Mouse (Mus musculus) midbrain, embryonic 10.5 days (tissue): ENCODE data around the gene Hunk. TPM values are rescaled to one million over a fixed set of nuclear protein-coding genes. Genes with fewer than 3 reads are reported as not detected.

Source experiments
- DNase-seq: peaks from one replicate; pipeline ENCODE4 v3.0.0-alpha.2; 2017; ENCODE audit warnings: low spot score
- H3K27ac ChIP-seq: fragments of 300-500 bp; sonication (generic); replicated peaks from 2 replicates; pipeline ENCODE4 v1.5.1; 2016; ENCODE audit warnings: mild to moderate bottlenecking
- H3K27me3 ChIP-seq: fragments of 300-500 bp; sonication (generic); 2 replicates; pipeline ENCODE4 v1.6.1; 2016; ENCODE audit warnings: low read depth, mild to moderate bottlenecking; ENCODE audit not compliant: poor library complexity, severe bottlenecking
- H3K36me3 ChIP-seq: fragments of 300-500 bp; sonication (generic); 2 replicates; pipeline ENCODE4 v1.6.1; 2016; ENCODE audit warnings: mild to moderate bottlenecking, moderate library complexity
- H3K4me1 ChIP-seq: fragments of 300-500 bp; sonication (generic); 2 replicates; pipeline ENCODE4 v1.6.1; 2016
- H3K4me3 ChIP-seq: fragments of 300-500 bp; sonication (generic); 2 replicates; pipeline ENCODE4 v1.5.1; 2016; ENCODE audit warnings: mild to moderate bottlenecking, moderate library complexity
- H3K9me3 ChIP-seq: fragments of 300-500 bp; sonication (generic); replicated peaks from 2 replicates; pipeline ENCODE4 v1.6.1; 2016; ENCODE audit warnings: mild to moderate bottlenecking
- WGBS: fragments of 180-500 bp; shearing (Covaris S2); methylation state at CpG from one replicate; pipeline ENCODE4 v1.1.7; 2016; 5-methylcytosine and 5-hydroxymethylcytosine counted together
- polyA plus RNA-seq: library from polyadenylated mRNA; unstranded; fragments of >200 nt; fragmentation: Nextera tagmentation; extraction: Ambion mirVana; gene quantifications from 2 replicates; pipeline ENCODE4 v1.2.1, GENCODE M21; 2016

Hunk gene
- polyA plus RNA-seq, 1 experiment from 2014 or later, result 11.8 TPM

GRCm38 (mm10) chr16:90523373-90523772 lies 137.6 kb downstream of the Hunk start:
- H3K27me3 ChIP-seq, result no peaks in the 10 kb centered on the region
- H3K4me3 ChIP-seq, result no peak overlapping the region
- DNase-seq, result no peak
- peak overlapping the region; percentile 93 for H3K27ac ChIP-seq
- WGBS, result 46% methylated on average over 6 of the region's 6 CpGs
- peaks cover 45% of the 10 kb centered on the region for H3K4me1 ChIP-seq
- H3K9me3 ChIP-seq, result peaks cover 5% of the 10 kb centered on the region; the same call in 1 of the 2 replicates
- no peaks in the 10 kb centered on the region for H3K36me3 ChIP-seq

- H3K27ac ChIP-seq, result peak overlapping the region; percentile 93
- H3K4me1 ChIP-seq, result peaks cover 42% of the 10 kb centered on the region
- no peak overlapping the region for H3K4me3 ChIP-seq
- no peak for DNase-seq
- no peaks in the 10 kb centered on the region for H3K27me3 ChIP-seq
- 95% methylated on average over 18 of the region's 18 CpGs for WGBS
- no peaks in the 10 kb centered on the region for H3K36me3 ChIP-seq
- peaks cover 5% of the 10 kb centered on the region; the same call in 1 of the 2 replicates for H3K9me3 ChIP-seq
Measured at GRCm38 (mm10) chr16:90523894-90524293, 138.1 kb downstream of the Hunk start.

GRCm38 (mm10) chr16:90524393-90524792 lies 138.6 kb downstream of the Hunk start:
- H3K4me1 ChIP-seq, result peaks cover 39% of the 10 kb centered on the region
- no peak for DNase-seq
- H3K4me3 ChIP-seq, result no peak overlapping the region
- H3K27ac ChIP-seq, result peak overlapping the region; percentile 93
- H3K9me3 ChIP-seq, result peaks cover 5% of the 10 kb centered on the region; the same call in 1 of the 2 replicates
- H3K36me3 ChIP-seq, result no peaks in the 10 kb centered on the region
- WGBS, result 97% methylated on average over 18 of the region's 18 CpGs
- H3K27me3 ChIP-seq, result no peaks in the 10 kb centered on the region

GRCm38 (mm10) chr16:90533119-90533673 lies 147.4 kb downstream of the Hunk start:
- DNase-seq, result no peak
- Histone ChIP-seq H3K27me3 (no peaks in the 10 kb centered on the region), H3K4me3 (no peak overlapping the region), H3K9me3 (no peaks in the 10 kb centered on the region), H3K27ac (no peak overlapping the region), H3K4me1 (0 out of 2 replicates have a peak, but pooled peaks cover 4% of the 10 kb centered on the region), H3K36me3 (no peaks in the 10 kb centered on the region)
- 70% methylated on average over 10 of the region's 10 CpGs for WGBS

GRCm38 (mm10) chr16:90534591-90534990 lies 148.8 kb downstream of the Hunk start:
- 95% methylated on average over 8 of the region's 8 CpGs for WGBS
- Histone ChIP-seq H3K27ac (no peak overlapping the region), H3K36me3 (no peaks in the 10 kb centered on the region), H3K27me3 (no peaks in the 10 kb centered on the region), H3K4me1 (0 out of 2 replicates have a peak, but pooled peaks cover 7% of the 10 kb centered on the region), H3K9me3 (no peaks in the 10 kb centered on the region), H3K4me3 (no peak overlapping the region)
- DNase-seq, result no peak

- DNase-seq, result no peak
- Histone ChIP-seq H3K4me3 (no peak overlapping the region), H3K9me3 (no peaks in the 10 kb centered on the region), H3K27me3 (no peaks in the 10 kb centered on the region), H3K36me3 (no peaks in the 10 kb centered on the region), H3K27ac (no peak overlapping the region), H3K4me1 (peaks cover 6% of the 10 kb centered on the region; the same call in 1 of the 2 replicates)
- WGBS, result 87% methylated on average over 5 of the region's 5 CpGs
Measured at GRCm38 (mm10) chr16:90538926-90539325, 153.1 kb downstream of the Hunk start.

GRCm38 (mm10) chr16:90541191-90541590 lies 155.4 kb downstream of the Hunk start:
- no peaks in the 10 kb centered on the region for H3K9me3 ChIP-seq
- peaks cover 19% of the 10 kb centered on the region for H3K4me1 ChIP-seq
- H3K27me3 ChIP-seq, result no peaks in the 10 kb centered on the region
- H3K36me3 ChIP-seq, result no peaks in the 10 kb centered on the region
- H3K4me3 ChIP-seq, result no peak overlapping the region
- H3K27ac ChIP-seq, result no peak overlapping the region
- DNase-seq, result no peak
- 78% methylated on average over 2 of the region's 2 CpGs for WGBS

GRCm38 (mm10) chr16:90542383-90542782 lies 156.6 kb downstream of the Hunk start:
- DNase-seq, result no peak
- no peak overlapping the region for H3K27ac ChIP-seq
- no peak overlapping the region for H3K4me3 ChIP-seq
- no peaks in the 10 kb centered on the region for H3K27me3 ChIP-seq
- peaks cover 19% of the 10 kb centered on the region for H3K4me1 ChIP-seq
- 76% methylated on average over 10 of the region's 10 CpGs for WGBS
- no peaks in the 10 kb centered on the region for H3K9me3 ChIP-seq
- no peaks in the 10 kb centered on the region for H3K36me3 ChIP-seq

GRCm38 (mm10) chr16:90544175-90544574 lies 158.4 kb downstream of the Hunk start:
- H3K4me1 ChIP-seq, result peaks cover 17% of the 10 kb centered on the region
- no peak overlapping the region for H3K4me3 ChIP-seq
- WGBS, result 85% methylated on average over 9 of the region's 9 CpGs
- H3K36me3 ChIP-seq, result no peaks in the 10 kb centered on the region
- no peaks in the 10 kb centered on the region for H3K27me3 ChIP-seq
- no peak overlapping the region for H3K27ac ChIP-seq
- DNase-seq, result no peak
- no peaks in the 10 kb centered on the region for H3K9me3 ChIP-seq

GRCm38 (mm10) chr16:90545509-90545908 lies 159.7 kb downstream of the Hunk start:
- H3K9me3 ChIP-seq, result no peaks in the 10 kb centered on the region
- WGBS, result 43% methylated on average over 3 of the region's 3 CpGs
- H3K27ac ChIP-seq, result no peak overlapping the region
- H3K27me3 ChIP-seq, result no peaks in the 10 kb centered on the region
- DNase-seq, result no peak
- peaks cover 22% of the 10 kb centered on the region for H3K4me1 ChIP-seq
- H3K4me3 ChIP-seq, result no peak overlapping the region
- no peaks in the 10 kb centered on the region for H3K36me3 ChIP-seq

GRCm38 (mm10) chr16:90546591-90546990 lies 160.8 kb downstream of the Hunk start:
- Histone ChIP-seq H3K27ac (no peak overlapping the region), H3K9me3 (no peaks in the 10 kb centered on the region), H3K36me3 (no peaks in the 10 kb centered on the region), H3K27me3 (no peaks in the 10 kb centered on the region), H3K4me1 (peaks cover 22% of the 10 kb centered on the region), H3K4me3 (no peak overlapping the region)
- no peak for DNase-seq
- 93% methylated on average over 3 of the region's 3 CpGs for WGBS

- H3K27ac ChIP-seq, result no peak overlapping the region
- H3K4me1 ChIP-seq, result peaks cover 19% of the 10 kb centered on the region
- DNase-seq, result no peak
- WGBS, result 93% methylated on average over 9 of the region's 9 CpGs
- no peaks in the 10 kb centered on the region for H3K36me3 ChIP-seq
- H3K27me3 ChIP-seq, result no peaks in the 10 kb centered on the region
- H3K9me3 ChIP-seq, result no peaks in the 10 kb centered on the region
- no peak overlapping the region for H3K4me3 ChIP-seq
Measured at GRCm38 (mm10) chr16:90547996-90548395, 162.2 kb downstream of the Hunk start.
